Mouse (Mus musculus) liver, postnatal 0 days (tissue): ENCODE measurements around the gene Chn2.

Experiments used
- CTCF ChIP-seq: sonication (generic); IDR thresholded peaks from 2 replicates; pipeline ENCODE4 v1.5.1; 2016; ENCODE audit warnings: antibody characterized with exemption, low read depth
- EP300 ChIP-seq: IDR thresholded peaks from 2 replicates; pipeline ENCODE4 v1.6.1; 2016; ENCODE audit warnings: antibody characterized with exemption, low read depth, mild to moderate bottlenecking

DNA sequence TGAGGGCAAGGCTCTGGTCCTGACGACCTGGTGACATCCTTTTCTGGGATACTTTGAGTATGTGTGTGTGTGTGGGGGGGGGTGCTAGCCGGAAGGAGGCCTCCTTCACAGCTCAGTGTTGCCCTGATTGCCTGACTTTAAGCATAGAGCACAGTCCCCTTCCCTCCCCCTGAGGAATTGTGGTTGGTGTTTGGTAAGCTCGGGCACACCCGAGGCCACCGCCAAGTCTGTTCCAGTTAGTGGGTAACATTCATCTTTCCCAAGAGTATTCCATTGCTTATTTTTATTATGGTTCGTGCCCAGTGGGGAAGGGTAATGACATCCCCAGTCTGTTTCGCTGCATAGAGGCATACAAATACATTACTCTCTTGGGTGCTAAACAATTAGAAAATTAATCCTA, 172.6 kb downstream of the Chn2 start:
- TF ChIP-seq CTCF (no peak), EP300 (no peak)
